Mouse (Mus musculus) layer of hippocampus, adult 11-12 months (tissue): Measurements from ENCODE around the gene Daam2.

Experiments used
- DNase-seq: peaks from one replicate; pipeline ENCODE4 v3.0.0; 2022; ENCODE audit warnings: low spot score

The Daam2 gene

DNA sequence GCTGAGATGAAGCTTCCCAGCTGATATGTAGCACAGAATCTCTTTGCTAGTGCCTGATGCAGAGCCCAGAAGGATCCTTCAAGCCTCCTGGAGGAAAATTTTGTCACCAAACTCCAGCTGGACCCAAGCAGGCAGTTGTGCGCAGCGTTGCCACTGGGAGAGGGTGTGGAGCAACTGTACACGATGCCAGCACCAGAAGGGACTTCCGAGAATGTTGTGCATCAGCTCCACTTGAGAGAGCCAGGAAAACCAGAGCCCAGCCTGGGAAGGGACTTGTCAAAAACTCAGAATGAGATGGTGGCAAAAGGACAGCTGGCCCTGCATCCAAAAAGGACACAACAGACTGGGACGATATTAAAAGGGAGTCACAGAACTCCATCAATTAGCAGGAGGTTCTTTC lies 32.5 kb downstream of the Daam2 start:
- DNase-seq: peak; percentile 20

DNA sequence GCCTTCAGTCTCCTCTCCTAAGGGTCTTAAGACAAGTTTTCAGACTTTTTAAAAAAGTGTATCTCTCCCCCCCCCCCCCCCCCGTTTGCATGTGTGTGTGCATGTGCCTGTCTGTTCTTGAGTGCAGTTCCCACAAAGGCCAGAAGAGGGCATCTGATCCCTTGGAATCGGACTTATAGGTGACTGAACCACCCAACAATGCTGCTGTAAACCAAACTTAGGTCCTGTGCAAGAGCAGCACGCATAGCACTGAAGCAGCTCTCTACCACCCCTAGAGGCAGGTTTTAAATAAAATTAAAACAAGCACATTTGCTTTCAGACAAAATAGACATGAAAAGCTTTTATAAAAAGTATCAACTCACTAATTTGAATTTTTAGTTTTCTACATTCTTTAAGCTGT lies 33.9 kb downstream of the Daam2 start:
- peak; percentile 57 for DNase-seq

DNA sequence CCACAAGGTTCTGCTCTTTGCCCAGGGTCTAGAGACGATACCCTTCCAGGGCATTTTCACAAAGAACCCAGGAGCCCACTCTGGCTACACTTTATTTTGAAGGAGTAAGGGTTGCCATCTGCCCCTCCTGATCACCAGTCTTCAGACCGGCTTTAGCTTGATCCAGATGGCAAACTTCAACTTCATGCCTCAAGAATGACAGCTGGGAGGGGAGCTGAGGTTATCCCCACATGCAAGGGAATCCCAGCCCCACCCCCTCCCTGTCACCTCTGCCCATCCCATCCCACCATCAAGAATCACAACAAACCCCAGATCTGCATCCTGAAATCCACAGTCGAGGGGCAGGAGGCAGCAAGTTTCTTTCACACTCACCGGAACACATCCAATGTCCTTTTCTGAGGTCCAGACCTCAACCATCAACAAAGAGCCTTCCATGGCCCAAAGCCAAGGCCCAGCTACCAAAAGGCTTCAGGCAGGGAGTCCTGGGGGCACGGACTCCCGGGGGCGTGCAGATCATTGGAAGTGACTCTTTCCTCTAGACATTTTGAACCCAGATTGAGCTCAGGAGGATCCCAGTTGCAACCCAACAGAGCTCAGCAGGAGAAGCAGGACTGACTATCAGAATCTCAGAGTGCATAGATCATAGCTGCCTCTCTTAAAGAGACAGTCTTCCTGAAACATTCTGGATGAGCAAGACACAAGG lies 35.5 kb downstream of the Daam2 start:
- DNase-seq: no peak

DNA sequence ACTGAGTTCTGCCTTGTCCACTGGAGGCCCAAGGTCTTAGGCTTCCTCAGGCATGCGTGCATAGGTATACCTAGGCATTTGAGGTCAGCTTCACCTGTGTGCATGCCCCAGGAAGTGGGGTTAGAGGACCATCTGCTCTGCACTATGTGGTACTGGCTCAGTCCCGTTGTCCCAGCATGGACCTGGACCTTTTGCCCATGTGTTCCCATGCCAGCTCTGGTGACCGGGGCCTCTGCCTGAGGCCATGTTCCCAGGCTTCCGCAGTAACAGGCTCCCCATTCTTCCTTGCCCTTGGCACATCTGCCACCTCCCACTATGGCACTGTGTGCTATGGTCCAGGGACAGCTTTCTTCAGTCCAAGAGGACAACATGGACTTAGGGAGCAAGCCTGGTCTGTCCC lies 36.1 kb downstream of the Daam2 start:
- peak; percentile 35 for DNase-seq

DNA sequence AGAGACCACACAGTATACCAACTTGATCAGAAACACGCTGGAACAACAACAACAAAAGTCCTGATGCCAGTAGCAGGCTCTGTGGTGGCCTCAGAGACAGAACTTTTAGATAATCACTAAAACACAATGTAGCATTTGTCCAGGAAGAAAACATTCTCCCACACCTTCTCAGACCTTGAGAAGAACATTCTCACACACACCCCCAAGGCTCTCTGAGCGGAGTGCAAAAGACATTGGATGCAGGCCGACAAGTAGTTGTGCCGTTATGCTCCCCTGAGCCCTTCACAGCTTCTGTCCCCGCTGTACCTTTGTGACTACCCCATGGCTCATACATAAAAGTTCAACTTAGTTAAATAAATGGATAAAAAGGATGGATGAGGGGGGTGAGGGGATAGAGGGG lies 37.6 kb downstream of the Daam2 start:
- no peak for DNase-seq

DNA sequence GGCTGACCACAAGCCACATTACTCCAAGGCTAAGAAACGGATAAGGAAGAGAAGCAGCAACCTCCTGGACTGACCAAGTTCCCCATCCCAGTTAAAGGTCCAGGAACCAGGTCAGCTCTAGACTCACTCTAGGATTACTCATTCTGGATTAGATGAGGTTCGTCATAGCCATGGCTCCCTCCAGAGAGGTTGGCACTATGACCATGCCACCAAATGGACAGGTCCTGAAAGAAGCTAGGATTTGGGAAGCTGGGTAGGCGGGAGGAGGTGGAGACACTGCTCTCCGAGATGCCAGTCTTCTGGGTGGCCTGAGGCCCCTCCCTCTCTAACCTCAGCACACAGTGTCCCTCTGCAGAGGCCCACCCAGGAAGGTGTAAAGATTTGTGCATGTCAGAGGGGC lies 38.2 kb downstream of the Daam2 start:
- no peak for DNase-seq

DNA sequence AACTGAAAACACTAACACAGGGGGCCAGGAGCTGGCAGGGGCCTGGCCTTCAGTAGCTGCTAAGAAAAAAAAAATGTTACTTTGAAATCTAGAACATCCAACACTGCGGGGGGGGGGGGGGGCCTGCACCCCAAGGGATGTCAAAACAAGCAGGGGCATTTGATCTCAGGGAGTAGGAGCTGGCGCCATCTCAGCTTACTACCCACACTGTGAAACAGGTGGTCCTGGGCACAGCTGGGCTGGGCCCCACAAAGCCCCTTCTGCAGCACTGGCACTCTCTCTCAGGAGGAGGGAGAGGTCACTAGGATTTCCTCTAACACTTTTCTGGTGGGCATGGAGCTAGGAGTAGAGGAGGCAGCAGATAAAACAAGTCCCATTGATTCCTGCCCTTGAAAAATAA lies 39.6 kb downstream of the Daam2 start:
- no peak for DNase-seq

DNA sequence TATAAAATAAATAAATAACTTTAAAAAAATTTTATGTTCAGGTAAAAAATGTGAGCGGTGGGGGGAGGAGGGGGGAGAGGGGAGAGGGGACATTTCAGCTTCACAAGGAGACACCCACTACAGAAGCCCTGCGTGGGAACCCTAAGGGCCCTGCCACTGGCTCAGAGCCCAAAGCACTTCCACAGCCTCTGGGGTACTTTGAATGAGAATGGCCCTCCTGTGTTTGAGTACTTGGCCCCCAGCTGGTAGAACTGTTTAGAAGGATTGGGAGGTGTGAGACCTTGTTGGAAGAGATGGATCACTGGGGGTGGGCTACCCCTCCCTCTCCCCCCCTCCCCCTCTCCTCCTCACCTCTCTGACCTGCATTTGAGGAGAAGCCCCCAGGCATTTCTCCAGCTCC lies 41.7 kb downstream of the Daam2 start:
- DNase-seq: no peak

DNA sequence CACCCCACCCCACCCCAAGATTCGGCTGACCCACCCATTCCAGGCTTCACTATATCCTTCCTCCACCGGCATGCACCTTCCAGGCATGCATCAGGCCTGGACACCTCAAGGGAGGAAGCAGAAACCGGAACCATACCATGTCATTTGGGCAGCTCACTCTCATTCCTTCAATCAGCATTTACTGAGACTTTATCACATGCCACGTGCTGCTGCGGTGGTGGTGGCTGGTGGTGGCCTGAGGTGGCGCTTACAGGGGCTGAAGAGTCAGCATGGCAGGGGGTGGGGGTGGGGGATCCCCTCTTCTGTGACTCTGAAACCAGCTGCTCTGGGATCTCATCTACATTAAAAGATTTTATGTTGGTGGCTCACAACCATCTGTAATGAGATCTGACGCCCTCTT lies 42.1 kb downstream of the Daam2 start:
- no peak for DNase-seq

DNA sequence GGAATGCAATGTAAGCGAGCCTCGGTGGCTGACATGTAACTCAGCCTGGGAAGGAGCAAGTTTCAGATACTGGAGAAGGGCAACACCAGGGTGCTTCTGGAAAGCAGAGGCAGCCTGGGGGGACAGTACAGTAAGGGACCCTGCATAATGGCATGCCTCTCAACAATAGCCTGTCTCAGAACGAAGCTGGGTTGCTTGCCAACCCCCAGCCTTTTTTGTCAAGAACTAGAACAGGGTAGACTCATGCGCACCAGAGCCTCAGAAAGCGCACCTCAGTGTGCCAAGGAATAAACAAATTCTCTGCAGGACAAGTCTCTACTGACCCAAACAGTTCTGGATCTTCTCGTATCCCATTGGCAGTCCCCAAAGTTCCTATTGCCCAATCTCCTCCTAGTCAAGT lies 43.5 kb downstream of the Daam2 start:
- no peak for DNase-seq

DNA sequence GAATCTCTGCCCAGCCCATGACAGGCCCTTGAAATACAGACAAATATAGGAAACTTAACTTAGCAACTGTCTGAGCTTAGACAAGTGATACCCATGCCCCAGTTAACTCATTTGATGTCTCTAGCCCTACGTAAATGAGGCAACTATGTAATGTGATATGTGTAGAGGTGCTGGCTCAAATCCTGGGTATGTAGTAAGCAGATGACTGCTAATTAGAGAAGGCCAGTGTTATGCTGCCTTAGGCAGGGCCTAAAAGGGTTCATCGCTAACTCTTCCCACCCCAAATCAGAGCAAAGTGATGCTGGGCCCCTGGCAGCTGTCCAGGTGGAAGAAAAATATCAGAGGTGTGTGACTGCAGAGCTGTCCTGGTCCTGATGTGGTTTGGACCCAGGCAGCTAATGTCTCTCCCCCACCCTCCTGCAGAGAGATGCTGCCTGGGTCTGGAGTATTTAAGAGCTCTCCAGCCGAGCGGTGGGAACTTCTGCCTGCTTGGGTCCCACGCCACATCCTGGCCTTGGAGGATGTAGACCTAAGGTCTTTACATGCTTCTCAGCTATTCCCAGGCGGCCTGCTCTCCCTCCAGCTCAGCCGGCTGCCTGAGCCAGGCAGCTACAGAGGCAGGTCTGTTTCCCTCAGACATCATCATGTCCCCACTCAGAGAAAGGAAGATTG lies 44.4 kb downstream of the Daam2 start:
- DNase-seq: no peak

DNA sequence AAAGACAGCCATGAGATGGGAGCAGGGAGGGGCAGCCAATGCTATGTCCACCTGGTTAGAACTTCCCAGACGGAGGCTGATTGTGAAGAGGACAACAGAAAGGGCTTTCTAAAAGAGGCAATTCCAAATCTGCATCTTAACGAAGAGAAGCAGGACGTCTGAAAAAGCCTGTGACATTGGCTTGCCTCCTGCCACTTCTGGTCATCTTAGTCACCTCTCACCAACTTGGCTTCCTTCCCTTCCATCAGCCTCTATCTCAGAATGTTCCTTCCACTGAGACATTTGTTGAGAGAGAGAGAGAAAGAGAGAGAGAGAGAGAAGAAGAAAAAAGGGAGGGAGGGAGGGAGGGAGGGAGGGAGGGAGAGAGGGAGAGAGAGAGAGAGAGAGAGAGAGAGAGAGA lies 47.1 kb downstream of the Daam2 start:
- no peak for DNase-seq

DNA sequence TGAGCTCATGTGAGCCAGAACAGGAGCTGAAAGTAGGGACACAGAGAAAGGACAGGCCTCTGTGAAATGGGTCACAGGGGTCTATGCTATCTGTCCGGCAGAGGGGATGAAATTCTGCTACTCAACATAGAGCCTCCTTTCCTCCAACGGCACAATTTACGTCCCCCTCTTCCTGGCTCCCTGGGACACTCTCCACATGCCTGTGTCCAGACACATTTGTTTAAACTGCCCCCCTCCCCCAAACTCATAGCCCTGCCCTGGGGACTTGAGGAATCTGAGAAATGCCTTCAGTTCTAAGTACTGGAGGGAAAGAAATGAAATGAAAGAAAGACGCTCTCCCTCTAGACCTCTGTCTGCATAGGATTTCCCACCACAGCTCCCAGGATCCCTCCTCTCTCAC lies 48.5 kb downstream of the Daam2 start:
- DNase-seq: no peak

DNA sequence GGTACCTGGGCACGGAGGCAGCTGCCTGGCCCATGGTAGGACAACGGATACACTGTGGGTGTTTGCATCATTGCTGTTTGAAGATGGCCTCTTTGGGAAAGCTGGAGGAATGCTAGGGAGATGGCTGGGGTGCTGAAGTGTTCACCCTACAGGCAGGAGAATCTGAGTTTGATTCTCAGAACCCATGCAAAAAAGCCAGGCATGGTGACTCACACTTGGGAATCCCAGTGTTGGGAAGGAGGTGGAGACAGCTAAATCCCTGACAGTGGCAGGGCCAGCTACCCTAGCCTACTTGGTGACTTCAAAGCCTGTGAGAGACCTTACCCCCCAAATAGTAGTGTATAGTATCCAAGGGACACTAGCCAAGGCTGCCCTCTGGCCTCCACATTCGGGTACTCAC lies 49.0 kb downstream of the Daam2 start:
- no peak for DNase-seq

DNA sequence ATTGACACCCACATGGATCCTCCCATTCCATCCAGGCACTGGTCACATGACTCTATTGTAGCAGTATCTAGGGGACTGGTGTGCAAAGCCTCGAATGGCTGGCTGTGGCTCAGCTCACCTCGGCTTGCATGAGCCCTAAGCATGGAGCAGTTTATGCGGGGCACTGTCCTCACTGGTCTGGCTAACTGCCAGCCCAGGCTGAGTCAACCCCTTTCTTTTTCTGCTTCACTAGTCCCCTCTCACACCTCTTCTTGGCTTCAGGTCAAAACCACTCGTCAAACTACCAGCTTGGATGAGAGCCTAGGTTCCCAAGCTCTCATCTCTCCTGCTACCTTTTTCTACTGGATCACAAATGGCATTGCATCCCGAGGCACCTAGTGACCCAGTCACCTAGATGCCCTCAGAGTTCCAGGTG lies 51.5 kb downstream of the Daam2 start:
- DNase-seq: peak; percentile 21

DNA sequence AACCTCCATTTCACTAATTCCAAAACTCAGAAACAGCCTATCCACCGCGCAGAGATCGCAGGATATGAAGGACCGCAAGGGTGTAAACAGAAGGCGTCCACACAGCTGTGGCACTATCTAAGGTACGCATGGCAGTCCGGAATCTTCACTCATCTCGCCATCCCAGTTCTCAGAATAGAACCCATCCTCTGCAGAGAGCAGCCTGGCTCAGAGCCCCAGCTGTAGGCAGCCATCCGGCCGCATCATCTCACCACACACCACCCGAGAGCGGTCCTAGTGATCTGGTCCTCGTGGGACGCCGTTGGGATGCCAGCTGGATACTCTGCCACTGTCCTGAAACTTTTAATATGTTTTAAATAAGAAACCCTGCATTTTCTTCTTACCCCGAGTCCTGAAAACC lies 54.7 kb downstream of the Daam2 start:
- DNase-seq: no peak

DNA sequence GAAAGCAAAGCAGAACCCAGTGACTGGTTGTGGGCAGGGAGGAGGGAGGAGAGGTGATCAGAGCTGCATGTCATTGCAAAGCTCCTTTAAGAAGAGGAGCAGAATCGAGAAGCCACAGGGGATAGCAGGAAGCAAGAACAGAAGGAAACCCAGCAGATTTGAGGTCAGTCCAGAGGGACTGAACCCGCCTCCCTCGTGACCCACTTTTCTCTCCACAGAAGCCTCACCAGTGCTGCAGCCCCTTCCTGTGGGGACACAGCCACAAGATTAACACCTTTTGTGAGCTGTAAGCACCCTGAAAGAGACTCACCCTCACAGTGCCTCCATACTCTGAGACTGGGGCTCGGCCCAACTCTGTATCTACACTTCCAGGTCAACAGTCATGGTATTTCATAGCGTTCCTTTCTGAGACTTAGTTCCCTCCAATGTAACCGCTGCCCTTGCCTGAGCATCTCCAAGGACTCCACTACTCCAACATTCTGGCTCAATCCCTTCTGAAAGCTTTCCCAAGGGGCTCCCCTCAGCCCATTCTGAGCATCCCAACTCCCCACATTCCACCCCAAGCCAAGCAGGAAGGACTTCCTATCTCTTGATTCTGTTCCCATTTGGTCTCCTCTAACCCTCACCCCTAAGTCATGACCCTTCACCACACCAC lies 60.8 kb downstream of the Daam2 start:
- DNase-seq: no peak

DNA sequence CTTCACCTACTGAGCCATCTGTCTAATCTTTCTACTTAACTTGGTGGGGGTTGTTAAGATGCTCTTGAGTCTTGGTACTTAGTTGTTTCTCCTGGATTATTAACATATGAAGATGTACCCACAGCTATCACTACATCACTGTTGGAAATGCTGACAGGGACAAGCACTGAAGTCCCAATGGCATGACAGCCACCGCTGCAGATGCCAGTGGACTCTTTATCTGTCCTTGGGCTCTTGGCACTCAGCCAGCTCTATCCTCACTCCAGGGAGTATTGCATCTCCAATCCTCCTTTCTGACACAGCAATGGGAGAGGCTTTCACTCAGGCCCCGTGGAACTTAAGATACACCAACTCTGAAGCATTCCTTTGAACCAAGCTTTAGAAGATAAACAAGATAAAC lies 63.9 kb downstream of the Daam2 start:
- no peak for DNase-seq

DNA sequence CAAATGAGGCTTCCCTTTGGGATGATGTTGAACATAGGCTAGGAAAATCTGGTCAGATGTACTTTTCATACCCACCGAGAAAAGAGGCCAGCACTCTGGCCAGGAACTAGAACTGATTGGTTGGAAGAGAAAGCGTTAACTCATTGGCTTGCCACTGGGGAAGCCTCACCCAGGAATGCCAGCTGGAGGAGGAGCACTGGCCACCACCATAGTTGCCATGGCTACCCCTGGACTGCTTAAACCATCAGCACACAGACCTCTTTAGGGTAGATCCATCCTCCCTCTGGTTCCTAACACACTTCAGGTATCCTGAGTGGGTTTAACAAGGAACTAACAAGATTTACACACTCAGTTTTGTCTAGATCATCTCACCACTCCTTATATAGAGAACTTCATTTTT lies 64.5 kb downstream of the Daam2 start:
- DNase-seq: no peak

DNA sequence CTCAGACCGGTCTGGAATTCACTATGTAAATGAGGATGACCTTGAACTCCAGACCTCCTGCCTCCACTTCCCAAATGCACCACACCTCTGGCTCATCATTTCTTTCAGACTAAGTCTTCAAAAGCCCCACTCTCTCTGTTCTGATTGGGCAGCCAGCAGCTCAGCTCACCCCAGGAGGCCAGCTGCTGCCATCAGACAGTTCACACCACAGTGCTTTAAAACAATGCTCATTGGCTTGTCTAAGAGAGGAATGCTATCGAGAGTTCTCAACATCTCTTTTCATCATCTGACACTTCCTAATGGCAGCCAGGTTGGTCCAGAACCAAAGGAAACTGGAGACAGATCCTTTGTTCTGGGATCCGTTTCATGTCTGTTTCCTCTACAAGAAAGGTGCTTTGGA lies 66.0 kb downstream of the Daam2 start:
- no peak for DNase-seq

DNA sequence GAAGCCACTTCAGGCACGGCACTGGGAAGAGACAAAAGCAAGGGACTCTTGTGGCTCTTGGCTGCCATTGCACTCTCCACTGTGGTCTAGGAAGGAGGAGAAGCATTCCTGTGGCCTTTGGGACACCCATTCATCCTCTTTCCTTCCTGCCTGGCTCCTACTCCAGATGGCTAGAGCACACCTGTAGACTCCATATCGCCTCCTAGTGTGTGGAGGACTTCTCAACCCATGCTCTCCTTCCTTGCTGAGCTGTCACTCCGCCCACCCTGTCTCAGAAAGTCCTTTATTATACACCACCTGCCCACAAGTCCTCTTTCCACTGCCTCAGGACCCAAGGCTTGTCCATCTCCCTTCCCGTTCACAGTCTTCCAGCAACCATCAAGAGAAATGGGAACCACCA lies 70.9 kb downstream of the Daam2 start:
- no peak for DNase-seq

DNA sequence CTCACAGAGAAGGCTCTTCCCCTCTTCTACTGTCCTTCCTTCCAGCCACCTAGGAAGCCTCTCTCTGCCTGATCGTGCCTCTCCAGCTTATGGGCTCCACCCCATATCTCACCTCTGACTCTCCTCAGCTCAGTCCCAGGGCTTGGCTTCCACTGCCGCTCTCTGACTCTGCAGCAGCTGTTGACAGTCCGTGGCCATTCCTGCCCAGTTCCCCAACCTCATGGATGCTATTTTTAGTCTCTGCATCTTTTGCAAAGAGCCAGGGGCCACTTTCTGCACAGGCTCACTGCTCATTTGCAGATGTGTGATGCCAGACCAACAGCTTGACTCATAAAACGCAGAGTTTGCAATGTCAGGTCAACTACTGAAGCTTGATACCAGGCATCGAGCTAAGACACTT lies 75.0 kb downstream of the Daam2 start:
- no peak for DNase-seq

DNA sequence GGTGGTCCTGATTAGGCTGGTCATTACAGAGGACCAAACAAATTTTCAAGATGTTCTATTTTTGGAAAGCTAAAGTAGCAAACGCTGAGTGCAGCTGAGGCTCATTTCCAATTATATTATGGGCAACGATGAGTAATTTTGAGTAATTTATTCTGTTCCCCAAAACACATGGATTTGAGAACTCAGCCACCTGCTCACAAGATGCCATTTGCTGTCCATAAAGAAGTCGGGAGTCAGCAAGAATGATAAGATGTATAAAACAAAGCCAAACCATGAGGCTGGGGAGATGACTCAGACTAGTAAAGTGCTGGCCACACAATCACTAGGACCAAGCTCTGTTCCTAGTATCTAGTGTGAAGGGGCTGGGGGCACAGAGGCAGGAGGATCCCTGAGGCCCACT lies 79.7 kb downstream of the Daam2 start:
- no peak for DNase-seq

DNA sequence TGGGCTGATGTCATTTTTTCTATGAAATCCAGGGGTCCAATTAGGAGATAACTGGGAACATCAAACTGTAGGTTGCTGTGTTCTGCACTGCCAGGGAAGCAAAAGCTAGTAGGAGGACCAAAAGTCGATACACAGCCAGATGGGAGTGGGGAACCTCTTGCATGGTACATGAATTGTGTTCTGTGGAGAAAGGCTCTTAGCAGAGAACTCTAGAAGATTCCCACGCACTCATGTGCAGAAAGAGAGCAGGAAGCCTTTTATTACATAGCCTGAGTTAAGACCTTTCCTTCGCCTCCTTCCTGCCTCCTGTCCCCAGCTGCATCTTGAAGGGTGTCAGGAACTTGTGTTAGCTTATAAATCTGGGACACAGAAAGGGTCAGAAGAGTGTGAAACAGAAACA lies 82.3 kb downstream of the Daam2 start:
- DNase-seq: no peak
